Comparison of ENCODE assay signal across 13 mouse cellular contexts in the genomic region with DNA sequence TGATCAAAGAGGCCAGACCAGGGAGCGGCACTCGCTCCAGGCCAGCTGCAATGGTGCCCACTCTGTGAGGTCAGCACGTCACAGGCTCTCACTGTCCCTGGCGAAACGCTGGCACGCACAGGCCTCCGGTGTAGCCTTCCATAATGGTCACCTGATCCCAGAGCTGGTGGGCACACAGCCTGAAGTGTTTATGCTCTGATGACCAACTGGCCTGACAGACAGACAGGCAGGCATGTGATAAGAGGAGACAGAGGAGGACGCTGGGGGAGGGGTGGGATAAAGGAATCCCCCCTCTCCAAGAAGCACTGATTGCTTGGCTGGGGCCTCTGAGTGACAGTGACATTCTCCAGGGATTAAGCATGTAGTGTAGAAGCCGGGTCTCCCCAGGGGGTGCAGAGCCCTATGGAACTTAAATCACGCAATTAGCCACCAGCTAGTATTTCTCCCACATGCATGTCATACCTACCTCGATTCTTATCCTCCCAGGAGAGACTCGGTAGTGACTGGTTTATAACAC. TPM values are rescaled to one million over a fixed set of nuclear protein-coding genes. Genes with fewer than 3 reads are reported as not detected.
DNase-seq lines count a peak whose midpoint lies in the region; ATAC-seq and TF ChIP-seq lines count a peak whose summit lies in the region.
"Had no signal": no experiment of that assay in that cellular context is flagged by ENCODE, and none has a peak within 500 bp of the region (broad histone marks: within the 10 kb centered on the region; RNA-seq: fewer than 3 reads in every experiment).

No protein-coding gene starts in this region.

- no peaks in the 10 kb centered on the region for H3K36me3 ChIP-seq in kidney, embryonic 14.5 days (ENCODE audit: control insufficient read depth, insufficient read depth, low read length)
- no peaks in the 10 kb centered on the region for H3K36me3 ChIP-seq in heart, postnatal 0 days (replicated peaks; ENCODE audit: control insufficient read depth, insufficient read depth, low read length)

- WGBS in kidney, embryonic 14.5 days: 26% methylated on average over 12 of the region's 12 CpGs
- 19% methylated on average over 12 of the region's 12 CpGs for WGBS in heart, postnatal 0 days

- no peak for DNase-seq in kidney, postnatal 14 days
- peak; percentile 78 for DNase-seq in gastrocnemius, postnatal 25 days
- peak; percentile 67 for DNase-seq in heart, postnatal 0 days (ENCODE audit: low spot score)
- DNase-seq in layer of hippocampus, adult 2 months (ENCODE audit: low spot score in 2 of 2): no peak
- no peak for DNase-seq in thymus, postnatal 36 days
- DNase-seq in spleen, postnatal 36 days (ENCODE audit: low spot score in 2 of 2): no peak
- DNase-seq: adrenal gland, postnatal 14 days; cerebellum, adult 18-20 months; kidney, adult 18-20 months; liver, postnatal 0 days had no signal

- H3K9me3 ChIP-seq in kidney, embryonic 14.5 days (ENCODE audit: control insufficient read depth, low read length): no peaks in the 10 kb centered on the region
- no peaks in the 10 kb centered on the region for H3K9me3 ChIP-seq in heart, postnatal 0 days (replicated peaks; ENCODE audit: control insufficient read depth, low read length)

- peaks cover 18% of the 10 kb centered on the region for H3K27me3 ChIP-seq in kidney, embryonic 14.5 days (ENCODE audit: control insufficient read depth, insufficient read depth, low read length)
- H3K27me3 ChIP-seq in heart, postnatal 0 days (ENCODE audit: control insufficient read depth, insufficient read depth, low read length): no peaks in the 10 kb centered on the region; the same call in 1 of the 2 replicates

- ATAC-seq in kidney, embryonic 14.5 days (ENCODE audit: low FRiP score, low TSS enrichment): peak; percentile 50
- ATAC-seq in heart, postnatal 0 days (ENCODE audit: insufficient read depth, low read depth): peak; percentile 85
- ATAC-seq in monocyte, adult 5-6 weeks (replicated peaks; ENCODE audit: insufficient number of reproducible peaks, low FRiP score, low TSS enrichment, poor library complexity, severe bottlenecking): 0 out of 2 replicates have a peak, but pooled peaks have one; percentile 17
- ATAC-seq: liver, postnatal 0 days; Patski had no signal

- H3K4me2 ChIP-seq in kidney, embryonic 14.5 days (replicated peaks; ENCODE audit: low read depth, low read length): no peak overlapping the region
- H3K4me2 ChIP-seq in heart, postnatal 0 days (ENCODE audit: low read depth, low read length): no peak overlapping the region; the same call in 1 of the 2 replicates

- H3K4me1 ChIP-seq in kidney, embryonic 14.5 days (ENCODE audit: control insufficient read depth, insufficient read depth, low read length): 0 out of 2 replicates have a peak, but pooled peaks cover 7% of the 10 kb centered on the region
- H3K4me1 ChIP-seq in heart, postnatal 0 days (ENCODE audit: control insufficient read depth, insufficient read depth): peaks cover 28% of the 10 kb centered on the region

- no peak overlapping the region for H3K27ac ChIP-seq in kidney, embryonic 14.5 days (ENCODE audit: low read depth, low read length)
- peak overlapping the region; percentile 94 for H3K27ac ChIP-seq in heart, postnatal 0 days (ENCODE audit: low read depth)
- H3K27ac ChIP-seq in layer of hippocampus, adult 2 months: no peak overlapping the region

- no peak overlapping the region for H3K9ac ChIP-seq in kidney, embryonic 14.5 days (ENCODE audit: low read depth, low read length)
- H3K9ac ChIP-seq in heart, postnatal 0 days (replicated peaks; ENCODE audit: low read depth, low read length): no peak overlapping the region; the same call in 1 of the 2 replicates
- H3K9ac ChIP-seq: liver, postnatal 0 days had no signal

- 0 out of 2 replicates have a peak, but pooled peaks have one; percentile 57 for TF ChIP-seq EP300 in heart, postnatal 0 days (IDR thresholded peaks at IDR 0.05; ENCODE audit: low read depth)

- no peak for TF ChIP-seq CTCF in heart, postnatal 0 days (IDR thresholded peaks at IDR 0.05; ENCODE audit: low read depth)
- TF ChIP-seq CTCF in layer of hippocampus, adult 2 months (conservative IDR thresholded peaks at IDR 0.05): no peak

- no peak overlapping the region for H3K4me3 ChIP-seq in kidney, embryonic 14.5 days (ENCODE audit: low read length)
- no peak overlapping the region for H3K4me3 ChIP-seq in heart, postnatal 0 days (ENCODE audit: low read depth, low read length)
- no peak overlapping the region for H3K4me3 ChIP-seq in layer of hippocampus, adult 2 months

RNA-seq across cellular contexts. Expression of gene Rbm20, which starts 6.4 kb away (rescaled TPM):
- 2.2 and 3.6 TPM in 2 replicates for polyA plus RNA-seq in kidney, embryonic 14.5 days (2014; fragmentation: Nextera tagmentation; extraction: Ambion mirVana)
- 10 to 100 TPM; 51.0 to 79.9 TPM for total RNA-seq in gastrocnemius, postnatal 25 days (2021)
- 328 and 340 TPM in 2 replicates for total RNA-seq in heart, postnatal 0 days (2014; rRNA removed; ENCODE audit: low replicate concordance)
- polyA plus RNA-seq in heart, postnatal 0 days (2015; fragmentation: Nextera tagmentation; extraction: Ambion mirVana): 58.5 and 65.2 TPM in 2 replicates
- not detected in 3 replicates for total RNA-seq in monocyte, adult 5-6 weeks (2017)
- 1 to 10 TPM; 2.3 to 3.3 TPM for total RNA-seq in layer of hippocampus, adult 2 months (2021)

Comparison
In these comparisons a context has a peak if more than half of its experiments do, and no peak if none do; other contexts are left out.
1. ATAC-seq: peak in every context shown above with its lines; median percentile 85 in heart, postnatal 0 days; 50 in kidney, embryonic 14.5 days; 17 in monocyte, adult 5-6 weeks.
2. DNase-seq: peak in gastrocnemius, postnatal 25 days (single experiment) and heart, postnatal 0 days (single experiment); none in kidney, postnatal 14 days (single experiment), layer of hippocampus, adult 2 months (0 of 2), thymus, postnatal 36 days (0 of 2) and spleen, postnatal 36 days (0 of 2).
3. RNA of gene Rbm20, which starts 6.4 kb away (total RNA-seq): 328 to 340 TPM in heart, postnatal 0 days and 51.0 to 79.9 TPM in gastrocnemius, postnatal 25 days; 2.3 to 3.3 TPM in layer of hippocampus, adult 2 months and not detected in monocyte, adult 5-6 weeks; every median in the first group is over 10 times any median in the second.